Mouse (Mus musculus): ENCODE measurements around the gene Cul9. TPM values are rescaled to one million over a fixed set of nuclear protein-coding genes. Genes with fewer than 3 reads are reported as not detected.

Gene Cul9
- polyA plus RNA-seq, 1 experiment from 2014 or later: 7.5 TPM

DNA sequence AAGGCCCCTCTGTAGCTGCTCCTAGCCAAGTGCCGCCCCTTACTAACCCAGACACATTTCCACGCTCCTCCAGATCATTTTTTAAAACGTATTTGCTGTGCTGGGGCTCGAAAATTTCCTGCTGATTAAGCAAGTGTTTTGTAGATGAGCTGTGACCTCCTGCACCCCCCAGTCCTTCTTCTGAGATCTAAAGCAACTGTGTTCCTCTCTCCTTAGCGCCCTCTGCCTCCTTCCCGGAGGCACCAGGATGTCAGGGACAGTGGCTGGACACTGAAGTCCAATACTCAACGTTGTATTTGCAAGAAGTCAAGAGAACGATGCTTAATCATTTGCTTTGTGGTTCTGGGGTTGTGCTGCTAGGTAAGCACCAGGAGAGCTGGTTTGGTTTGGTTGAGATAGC, 84.8 kb downstream of the Cul9 start:
- WGBS: 11% methylated on average over 8 of the region's 8 CpGs
- Histone ChIP-seq H3K27me3 (peaks cover 64% of the 10 kb centered on the region), H3K4me1 (peaks cover 14% of the 10 kb centered on the region), H3K9ac (no peak overlapping the region), H3K9me3 (no peaks in the 10 kb centered on the region), H3K27ac (no peak overlapping the region), H3K4me3 (peak overlapping the region; percentile 35), H3K36me3 (no peaks in the 10 kb centered on the region), H3K4me2 (peak overlapping the region; percentile 54)
- ATAC-seq (ENCODE audit: insufficient number of reproducible peaks, low FRiP score, low TSS enrichment, low read depth): no peak

DNA sequence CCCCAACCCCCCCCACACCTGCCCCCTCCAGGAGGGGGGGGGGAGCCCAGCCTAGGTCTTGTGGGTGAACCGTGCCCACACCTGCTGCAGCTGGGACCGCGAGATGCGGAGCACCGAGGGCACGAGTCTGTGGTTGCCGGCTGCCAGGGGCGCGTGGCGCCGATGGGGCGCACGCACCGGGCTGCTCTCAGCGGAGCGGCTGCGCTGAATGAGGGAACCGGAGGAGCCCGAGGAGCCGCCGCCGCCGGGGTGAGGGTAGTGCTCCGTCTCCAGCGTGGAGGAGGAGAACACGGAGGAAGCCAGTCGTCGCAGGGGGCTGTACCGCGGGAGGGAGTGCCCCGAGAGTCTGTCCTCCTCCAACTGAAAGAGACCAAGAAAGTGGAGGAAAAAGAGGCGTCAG, 85.5 kb downstream of the Cul9 start:
- no peak for ATAC-seq (ENCODE audit: insufficient number of reproducible peaks, low FRiP score, low TSS enrichment, low read depth)
- H3K27ac ChIP-seq: no peak overlapping the region
- 2% methylated on average over 32 of the region's 32 CpGs for WGBS
- H3K36me3 ChIP-seq: no peaks in the 10 kb centered on the region
- peak overlapping the region; percentile 54 for H3K4me2 ChIP-seq
- peak overlapping the region; percentile 35 for H3K4me3 ChIP-seq
- H3K27me3 ChIP-seq: peaks cover 70% of the 10 kb centered on the region
- H3K9ac ChIP-seq: no peak overlapping the region
- peaks cover 16% of the 10 kb centered on the region for H3K4me1 ChIP-seq
- no peaks in the 10 kb centered on the region for H3K9me3 ChIP-seq

GRCm38 (mm10) chr17:46458439-46458838, 87.7 kb downstream of the Cul9 start:
- Histone ChIP-seq H3K9me3 (no peaks in the 10 kb centered on the region), H3K4me1 (peaks cover 35% of the 10 kb centered on the region), H3K36me3 (no peaks in the 10 kb centered on the region), H3K9ac (no peak overlapping the region), H3K4me2 (no peak overlapping the region), H3K27me3 (peaks cover 91% of the 10 kb centered on the region), H3K4me3 (no peak overlapping the region), H3K27ac (no peak overlapping the region)
- no peak for ATAC-seq (ENCODE audit: insufficient number of reproducible peaks, low FRiP score, low TSS enrichment, low read depth)
- WGBS: 37% methylated on average over 3 of the region's 3 CpGs

DNA sequence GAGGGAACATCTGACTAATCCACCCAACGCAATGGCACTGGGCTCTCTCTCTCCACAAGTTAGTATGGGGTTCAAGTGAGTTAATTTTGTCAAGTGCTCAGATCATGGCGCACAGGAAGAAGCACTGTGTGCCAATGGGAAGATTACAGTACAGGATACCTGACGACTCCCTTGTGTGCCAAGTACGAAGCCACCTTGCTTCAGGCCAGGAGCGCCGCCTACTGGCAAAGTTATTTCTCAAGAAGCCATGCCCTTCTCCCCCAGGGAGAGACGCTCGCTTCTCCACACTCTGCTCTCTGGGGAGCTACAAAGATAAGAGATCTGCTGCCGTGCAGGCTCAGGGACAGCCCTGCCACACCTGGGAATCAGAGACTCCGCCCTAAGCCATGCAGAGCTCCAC, 88.4 kb downstream of the Cul9 start:
- no peak for ATAC-seq (ENCODE audit: insufficient number of reproducible peaks, low FRiP score, low TSS enrichment, low read depth)
- no peak overlapping the region for H3K9ac ChIP-seq
- 9% methylated on average over 10 of the region's 10 CpGs for WGBS
- no peaks in the 10 kb centered on the region for H3K36me3 ChIP-seq
- H3K9me3 ChIP-seq: no peaks in the 10 kb centered on the region
- H3K27ac ChIP-seq: no peak overlapping the region
- H3K4me3 ChIP-seq: no peak overlapping the region
- peaks cover 94% of the 10 kb centered on the region for H3K27me3 ChIP-seq
- H3K4me1 ChIP-seq: peaks cover 35% of the 10 kb centered on the region
- no peak overlapping the region for H3K4me2 ChIP-seq

GRCm38 (mm10) chr17:46455110-46455691, 91.0 kb downstream of the Cul9 start:
- Histone ChIP-seq H3K9ac (peak overlapping the region; percentile 23; the same call in 1 of the 2 replicates), H3K9me3 (no peaks in the 10 kb centered on the region), H3K4me2 (peak overlapping the region; percentile 92), H3K4me1 (peaks cover 25% of the 10 kb centered on the region), H3K27ac (no peak overlapping the region), H3K27me3 (peaks cover 83% of the 10 kb centered on the region), H3K4me3 (peak overlapping the region; percentile 44), H3K36me3 (no peaks in the 10 kb centered on the region)
- WGBS: 2% methylated on average over 33 of the region's 33 CpGs
- ATAC-seq (ENCODE audit: insufficient number of reproducible peaks, low FRiP score, low TSS enrichment, low read depth): no peak

GRCm38 (mm10) chr17:46454539-46454938, 91.6 kb downstream of the Cul9 start:
- no peak for ATAC-seq (ENCODE audit: insufficient number of reproducible peaks, low FRiP score, low TSS enrichment, low read depth)
- Histone ChIP-seq H3K9me3 (no peaks in the 10 kb centered on the region), H3K4me2 (peak overlapping the region; percentile 92), H3K27ac (no peak overlapping the region), H3K27me3 (peaks cover 76% of the 10 kb centered on the region), H3K4me3 (peak overlapping the region; percentile 44), H3K36me3 (no peaks in the 10 kb centered on the region), H3K4me1 (peaks cover 23% of the 10 kb centered on the region), H3K9ac (0 out of 2 replicates have a peak overlapping the region, but pooled peaks have one; percentile 23)
- 2% methylated on average over 9 of the region's 9 CpGs for WGBS

- no peak for ATAC-seq (ENCODE audit: insufficient number of reproducible peaks, low FRiP score, low TSS enrichment, low read depth)
- Histone ChIP-seq H3K4me1 (peaks cover 23% of the 10 kb centered on the region), H3K36me3 (no peaks in the 10 kb centered on the region), H3K9ac (no peak overlapping the region), H3K4me3 (peak overlapping the region; percentile 44), H3K27ac (no peak overlapping the region), H3K4me2 (peak overlapping the region; percentile 92), H3K27me3 (peaks cover 71% of the 10 kb centered on the region), H3K9me3 (no peaks in the 10 kb centered on the region)
- 1% methylated on average over 25 of the region's 26 CpGs for WGBS
Observed at GRCm38 (mm10) chr17:46453970-46454411, 92.2 kb downstream of the Cul9 start.

GRCm38 (mm10) chr17:46453302-46453948, 92.8 kb downstream of the Cul9 start:
- Histone ChIP-seq H3K27me3 (peaks cover 65% of the 10 kb centered on the region), H3K9ac (no peak overlapping the region), H3K4me2 (no peak overlapping the region), H3K4me1 (peaks cover 23% of the 10 kb centered on the region), H3K4me3 (peak overlapping the region; percentile 44; the same call in 1 of the 2 replicates), H3K36me3 (no peaks in the 10 kb centered on the region), H3K9me3 (no peaks in the 10 kb centered on the region), H3K27ac (no peak overlapping the region)
- 10% methylated on average over 13 of the region's 13 CpGs for WGBS
- ATAC-seq (ENCODE audit: insufficient number of reproducible peaks, low FRiP score, low TSS enrichment, low read depth): no peak

GRCm38 (mm10) chr17:46452683-46453082, 93.5 kb downstream of the Cul9 start:
- 34% methylated on average over 5 of the region's 5 CpGs for whole genome bisulfite sequencing

More at GRCm38 (mm10) chr17:46452683-46453082, 93.5 kb downstream of the Cul9 start:
- Histone ChIP-seq H3K27ac (no peak overlapping the region), H3K36me3 (no peaks in the 10 kb centered on the region), H3K9me3 (no peaks in the 10 kb centered on the region), H3K27me3 (peaks cover 59% of the 10 kb centered on the region), H3K4me2 (no peak overlapping the region), H3K4me1 (peaks cover 23% of the 10 kb centered on the region), H3K9ac (no peak overlapping the region), H3K4me3 (no peak overlapping the region)
- ATAC-seq (ENCODE audit: insufficient number of reproducible peaks, low FRiP score, low TSS enrichment, low read depth): no peak

Small RNA genes within 50 kb of the gene (microRNA-seq; reads per million reads assigned to microRNA genes)
- gene Mir6976: 0.61 reads per million

Other genes starting within 250 kb of the Cul9 start
- 14.5 and 15.2 TPM in 2 replicates for gene Dlk2, start 249.0 kb downstream of the Cul9 start, polyA plus RNA-seq (2015; fragmentation: Nextera tagmentation; extraction: Ambion mirVana)
- 5.9 and 6.3 TPM in 2 replicates for gene Abcc10, start 218.0 kb downstream of the Cul9 start, polyA plus RNA-seq (2015; fragmentation: Nextera tagmentation; extraction: Ambion mirVana)
- gene Zfp318, start 162.7 kb downstream of the Cul9 start, polyA plus RNA-seq (2015; fragmentation: Nextera tagmentation; extraction: Ambion mirVana): 7.2 and 11.9 TPM in 2 replicates
- gene Crip3, start 117.5 kb downstream of the Cul9 start, polyA plus RNA-seq (2015; fragmentation: Nextera tagmentation; extraction: Ambion mirVana): 1.8 and 2.0 TPM in 2 replicates
- gene Slc22a7, start 107.9 kb downstream of the Cul9 start, polyA plus RNA-seq (2015; fragmentation: Nextera tagmentation; extraction: Ambion mirVana): not detected in 2 replicates
- gene Ttbk1, start 58.7 kb downstream of the Cul9 start, polyA plus RNA-seq (2015; fragmentation: Nextera tagmentation; extraction: Ambion mirVana): 0.02 and 0.06 TPM in 2 replicates
- 29.3 and 33.8 TPM in 2 replicates for gene Dnph1, start 49.7 kb downstream of the Cul9 start, polyA plus RNA-seq (2015; fragmentation: Nextera tagmentation; extraction: Ambion mirVana)
- gene Srf, start 9.8 kb upstream of the Cul9 start, polyA plus RNA-seq (2015; fragmentation: Nextera tagmentation; extraction: Ambion mirVana): 6.4 and 7.1 TPM in 2 replicates
- 122 and 123 TPM in 2 replicates for gene Ptk7, start 83.1 kb upstream of the Cul9 start, polyA plus RNA-seq (2015; fragmentation: Nextera tagmentation; extraction: Ambion mirVana)
- gene Klc4, start 99.6 kb upstream of the Cul9 start, polyA plus RNA-seq (2015; fragmentation: Nextera tagmentation; extraction: Ambion mirVana): 20.5 and 22.3 TPM in 2 replicates
- gene Mrpl2, start 99.8 kb upstream of the Cul9 start, polyA plus RNA-seq (2015; fragmentation: Nextera tagmentation; extraction: Ambion mirVana): 88.4 and 91.3 TPM in 2 replicates
- 53.4 and 63.3 TPM in 2 replicates for gene Cul7, start 103.9 kb upstream of the Cul9 start, polyA plus RNA-seq (2015; fragmentation: Nextera tagmentation; extraction: Ambion mirVana)
- gene Rrp36, start 128.0 kb upstream of the Cul9 start, polyA plus RNA-seq (2015; fragmentation: Nextera tagmentation; extraction: Ambion mirVana): 64.6 and 66.9 TPM in 2 replicates
- 141 and 146 TPM in 2 replicates for gene Mea1, start 132.4 kb upstream of the Cul9 start, polyA plus RNA-seq (2015; fragmentation: Nextera tagmentation; extraction: Ambion mirVana)
- gene Klhdc3, start 134.5 kb upstream of the Cul9 start, polyA plus RNA-seq (2015; fragmentation: Nextera tagmentation; extraction: Ambion mirVana): 132 and 156 TPM in 2 replicates
- gene Ppp2r5d, start 158.7 kb upstream of the Cul9 start, polyA plus RNA-seq (2015; fragmentation: Nextera tagmentation; extraction: Ambion mirVana): 82.6 and 86.7 TPM in 2 replicates
- gene Pex6, start 165.1 kb upstream of the Cul9 start, polyA plus RNA-seq (2015; fragmentation: Nextera tagmentation; extraction: Ambion mirVana): 22.4 and 29.4 TPM in 2 replicates
- 1.5 and 2.5 TPM in 2 replicates for gene Gnmt, start 182.8 kb upstream of the Cul9 start, polyA plus RNA-seq (2015; fragmentation: Nextera tagmentation; extraction: Ambion mirVana)
- gene Cnpy3, start 205.8 kb upstream of the Cul9 start, polyA plus RNA-seq (2015; fragmentation: Nextera tagmentation; extraction: Ambion mirVana): 78.0 and 83.6 TPM in 2 replicates
- gene Ptcra, start 217.3 kb upstream of the Cul9 start, polyA plus RNA-seq (2015; fragmentation: Nextera tagmentation; extraction: Ambion mirVana): 0.17 and 0.33 TPM in 2 replicates
- 78.8 and 86.0 TPM in 2 replicates for gene 2310039H08Rik, start 226.2 kb upstream of the Cul9 start, polyA plus RNA-seq (2015; fragmentation: Nextera tagmentation; extraction: Ambion mirVana)
- gene Rpl7l1, start 236.3 kb upstream of the Cul9 start, polyA plus RNA-seq (2015; fragmentation: Nextera tagmentation; extraction: Ambion mirVana): 151 and 154 TPM in 2 replicates

All from limb, embryonic 15.5 days (tissue).